Mouse (Mus musculus): ENCODE measurements around the gene Gm3383. TPM values are rescaled to one million over a fixed set of nuclear protein-coding genes. Genes with fewer than 3 reads are reported as not detected.
"Not testable (repeated sequence)": the region's sequence is repeated elsewhere in the genome, so short reads cannot be mapped to it uniquely, and the experiment has no call there.

Gene Gm3383
- polyA plus RNA-seq (2012; rRNA removed), result 0.93 and 2.2 TPM in 2 replicates

DNA sequence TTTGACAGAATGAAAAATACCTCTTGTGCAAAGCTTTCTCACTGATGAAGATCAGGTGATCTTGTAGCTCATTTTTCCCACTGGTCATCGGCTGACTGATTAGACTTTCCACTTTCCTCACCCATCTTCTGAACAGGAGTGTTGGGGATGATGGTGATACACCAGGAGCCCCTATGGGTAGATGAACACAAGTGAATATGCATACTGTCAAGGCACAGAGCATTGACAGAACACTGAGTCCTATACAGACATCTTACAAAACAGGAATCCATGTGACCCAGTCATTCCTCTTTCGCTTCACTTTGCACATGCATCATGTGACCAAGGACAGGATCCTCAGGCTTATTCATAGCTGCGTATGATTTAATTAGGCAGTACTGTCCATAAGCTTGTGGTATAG lies at the start of gene Gm3383:
Gene Gm3383, minus strand, starts transcription at position 101 of the 400 bp plus-strand sequence.
- not testable (repeated sequence) for DNase-seq (ENCODE audit: low read depth)

DNA sequence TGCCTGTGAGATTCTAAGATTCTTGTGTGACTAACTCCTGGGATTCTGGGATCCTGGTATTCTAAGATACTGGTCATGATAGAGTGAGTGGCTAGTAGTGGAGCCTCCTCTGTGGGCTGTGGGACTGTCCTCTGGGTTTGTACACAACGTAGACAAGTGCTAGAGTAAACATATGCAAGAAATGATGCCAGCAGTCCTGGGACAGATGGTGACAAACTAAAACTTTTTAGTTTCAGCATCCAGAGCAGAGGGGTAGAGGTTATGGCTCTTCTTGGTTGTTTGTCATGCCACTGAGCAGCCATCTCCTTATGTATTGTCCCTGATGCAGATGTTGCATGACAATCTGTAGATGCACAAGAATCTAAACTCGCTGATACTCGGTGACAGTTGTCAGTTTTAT lies 48.1 kb upstream of the Gm3383 start:
- DNase-seq (ENCODE audit: low read depth), result not testable (repeated sequence)

DNA sequence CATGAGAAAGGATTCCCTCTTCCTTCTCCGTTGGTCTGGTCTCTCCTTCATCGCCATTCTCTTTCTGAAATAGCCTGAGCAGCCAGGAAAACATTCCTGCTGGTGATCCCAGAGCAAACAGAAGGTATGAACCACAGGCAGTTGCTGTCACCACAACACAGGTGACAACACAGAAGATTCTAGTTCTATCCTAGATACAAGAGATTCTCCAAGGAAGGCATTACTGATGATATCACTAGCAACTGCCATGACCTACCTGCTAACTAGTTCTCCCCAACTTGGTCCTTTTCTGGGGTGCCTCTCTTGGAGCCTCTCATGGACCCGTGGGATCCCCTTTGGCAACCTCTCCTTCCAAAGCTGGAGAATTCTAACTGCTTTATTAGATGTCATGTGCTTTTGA lies 22.4 kb upstream of the Gm3383 start, which contains the start of gene Gm3424:
Gene Gm3424, minus strand, starts transcription at position 101 of the 400 bp plus-strand sequence.
- not testable (repeated sequence) for DNase-seq (ENCODE audit: low read depth)

DNA sequence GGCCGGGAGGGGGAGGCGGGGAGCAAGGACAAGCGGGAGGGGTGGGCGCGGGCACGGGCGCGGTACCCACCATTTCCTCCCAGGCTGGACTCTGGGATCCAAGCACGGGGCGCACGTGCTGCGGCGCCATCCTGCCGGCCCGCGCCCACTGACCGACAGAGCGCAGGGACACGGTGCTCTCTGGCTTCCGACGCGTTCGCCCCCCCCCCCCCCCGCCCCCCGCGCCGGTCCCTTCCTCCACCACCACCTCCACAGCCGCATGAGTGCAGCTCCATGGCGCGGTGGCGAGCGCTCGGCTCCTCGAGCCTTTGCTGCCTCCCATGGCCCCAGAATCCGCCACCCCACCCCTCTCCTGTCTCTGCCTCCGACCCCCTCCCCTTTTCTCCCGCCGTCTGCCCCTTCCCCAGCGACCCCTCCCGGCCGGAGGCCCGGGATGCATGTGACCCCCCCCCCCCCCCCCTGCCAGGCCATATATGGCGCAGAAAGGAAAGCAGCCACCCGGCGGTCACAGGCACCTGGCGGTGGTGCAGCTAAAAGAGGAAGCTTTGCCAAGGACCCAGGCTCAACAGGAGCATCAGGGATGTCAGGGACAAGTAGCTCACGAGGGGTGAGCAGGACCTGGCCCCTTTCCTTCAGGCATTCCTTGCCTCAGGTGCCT lies 5.0 kb upstream of the Gm3383 start:
- not testable (repeated sequence) for DNase-seq (ENCODE audit: low read depth)

DNA sequence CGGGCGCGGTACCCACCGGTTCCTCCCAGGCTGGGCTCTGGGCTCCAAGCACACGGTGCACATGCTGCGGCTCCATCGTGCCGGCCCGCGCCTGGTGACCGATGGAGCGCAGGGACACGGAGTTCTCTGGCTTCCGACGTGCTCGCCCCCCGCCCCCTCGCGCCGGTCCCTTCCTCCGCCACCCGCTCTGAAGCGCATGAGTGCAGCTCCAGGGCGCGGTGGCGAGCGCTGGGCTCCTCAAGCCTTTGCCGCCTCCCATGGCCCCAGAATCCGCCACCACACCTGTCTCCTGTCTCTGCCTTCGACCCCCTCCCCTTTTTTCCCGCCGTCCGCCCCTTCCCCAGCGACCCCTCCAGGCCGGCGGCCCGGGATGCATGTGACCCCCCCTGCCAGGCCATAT lies 66.3 kb downstream of the Gm3383 start, which contains the start of gene Gm3373:
Gene Gm3373, minus strand, starts transcription at position 101 of the 400 bp plus-strand sequence.
- not testable (repeated sequence) for DNase-seq (ENCODE audit: low read depth)

DNA sequence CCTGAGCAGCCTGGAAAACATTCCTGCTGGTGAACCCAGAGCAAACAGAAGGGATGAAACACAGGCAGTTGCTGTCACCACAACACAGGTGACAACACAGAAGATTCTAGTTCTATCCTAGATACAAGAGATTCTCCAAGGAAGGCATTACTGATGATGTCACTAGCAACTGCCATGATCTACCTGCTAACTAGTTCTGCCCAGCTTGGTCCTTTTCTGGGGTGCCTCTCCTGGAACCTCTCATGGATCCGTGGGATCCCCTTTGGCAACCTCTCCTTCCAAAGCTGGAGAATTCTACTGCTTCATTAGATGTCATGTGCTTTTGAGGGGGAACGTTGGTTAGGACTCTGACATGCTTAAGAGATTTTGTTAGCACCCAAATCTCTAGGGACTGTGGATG lies 120.4 kb downstream of the Gm3383 start, which contains the start of gene Gm9603:
Gene Gm9603, minus strand, starts transcription at position 101 of the 400 bp plus-strand sequence.
- DNase-seq (ENCODE audit: low read depth), result not testable (repeated sequence)

DNA sequence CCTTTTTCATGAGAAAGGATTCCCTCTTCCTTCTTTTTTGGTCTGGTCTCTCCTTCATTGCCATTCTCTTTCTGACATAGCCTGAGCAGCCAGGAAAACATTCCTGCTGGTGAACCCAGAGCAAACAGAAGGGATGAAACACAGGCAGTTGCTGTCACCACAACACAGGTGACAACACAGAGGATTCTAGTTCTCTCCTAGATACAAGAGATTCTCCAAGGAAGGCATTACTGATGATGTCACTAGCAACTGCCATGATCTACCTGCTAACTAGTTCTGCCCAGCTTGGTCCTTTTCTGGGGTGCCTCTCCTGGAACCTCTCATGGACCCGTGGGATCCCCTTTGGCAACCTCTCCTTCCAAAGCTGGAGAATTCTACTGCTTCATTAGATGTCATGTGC lies 174.9 kb downstream of the Gm3383 start, which contains the start of gene Gm8265:
Gene Gm8265, minus strand, starts transcription at position 101 of the 400 bp plus-strand sequence.
- DNase-seq (ENCODE audit: low read depth), result not testable (repeated sequence)

Other genes starting within 250 kb of the Gm3383 start
- gene Gm8265, start 175.0 kb downstream of the Gm3383 start, polyA plus RNA-seq (2012; rRNA removed), result not detected in 2 replicates
- not detected in 2 replicates for gene Gm9603, start 120.5 kb downstream of the Gm3383 start, polyA plus RNA-seq (2012; rRNA removed)
- 1.4 and 3.4 TPM in 2 replicates for gene Gm3373, start 66.4 kb downstream of the Gm3383 start, polyA plus RNA-seq (2012; rRNA removed)
- not detected in 2 replicates for gene Gm3424, start 22.3 kb upstream of the Gm3383 start, polyA plus RNA-seq (2012; rRNA removed)
- gene Gm8237, start 72.4 kb upstream of the Gm3383 start, polyA plus RNA-seq (2012; rRNA removed), result 0.05 and 0.09 TPM in 2 replicates
- gene Gm3248, start 153.8 kb upstream of the Gm3383 start, polyA plus RNA-seq (2012; rRNA removed), result 0.22 and 0.24 TPM in 2 replicates
- not detected in 2 replicates for gene Gm3453, start 171.2 kb upstream of the Gm3383 start, polyA plus RNA-seq (2012; rRNA removed)

Measured in gonadal fat pad, adult 2 months (tissue).